Mouse (Mus musculus) myocyte (in vitro differentiated cells): Measurements from ENCODE around the gene Rfx1. TPM values are rescaled to one million over a fixed set of nuclear protein-coding genes. Genes with fewer than 3 reads are reported as not detected.

Source experiments
- H3K27me3 ChIP-seq: one replicate; pipeline ENCODE4 v1.6.1; 2011; ENCODE audit not compliant: control insufficient read depth, insufficient read depth, insufficient read length
- H3K36me3 ChIP-seq: one replicate; pipeline ENCODE4 v1.6.1; 2011; ENCODE audit not compliant: control insufficient read depth, insufficient read depth
- H3K4me2 ChIP-seq: one replicate; pipeline ENCODE4 v1.6.1; 2011; ENCODE audit warnings: low read depth, control low read depth
- H3K4me3 ChIP-seq: one replicate; pipeline ENCODE4 v1.5.1; 2011; ENCODE audit warnings: mild to moderate bottlenecking, control low read depth, moderate library complexity
- H3K79me2 ChIP-seq: one replicate; pipeline ENCODE4 v1.6.1; 2011; ENCODE audit not compliant: control insufficient read depth, insufficient read depth
- H3ac ChIP-seq: one replicate; pipeline ENCODE4 v1.6.1; 2011; ENCODE audit not compliant: control insufficient read depth, insufficient read length
- CEBPB ChIP-seq: IDR thresholded peaks from 2 replicates; pipeline ENCODE4 v1.6.1; 2011; ENCODE audit warnings: mild to moderate bottlenecking, moderate library complexity; ENCODE audit not compliant: poor library complexity, insufficient read depth, severe bottlenecking
- E2F4 ChIP-seq: IDR thresholded peaks from one replicate; pipeline ENCODE4 v1.6.1; 2011; ENCODE audit warnings: mild to moderate bottlenecking, control low read depth, moderate library complexity; ENCODE audit not compliant: insufficient read depth
- MAX ChIP-seq: IDR thresholded peaks from one replicate; pipeline ENCODE4 v1.6.1; 2011; ENCODE audit warnings: low read depth, mild to moderate bottlenecking, control low read depth
- MYOD1 ChIP-seq, 3 experiments: IDR thresholded peaks; one replicate each; pipeline ENCODE4 v1.6.1; 2011; ENCODE audit warnings: control low read depth in 2 of 3, low read depth in 2 of 3, mild to moderate bottlenecking in 2 of 3, moderate library complexity in 1 of 3; ENCODE audit not compliant: insufficient read length in 2 of 3, control insufficient read depth in 1 of 3
- MYOG ChIP-seq, 3 experiments: IDR thresholded peaks; one replicate each; pipeline ENCODE4 v1.6.1; 2011; ENCODE audit warnings: control low read depth in 2 of 3, low read depth in 2 of 3, mild to moderate bottlenecking in 2 of 3; ENCODE audit not compliant: insufficient read length in 2 of 3, control insufficient read depth in 1 of 3, insufficient read depth in 1 of 3
- POLR2A ChIP-seq: IDR thresholded peaks from one replicate; pipeline ENCODE4 v1.6.1; 2011; ENCODE audit warnings: low read depth, mild to moderate bottlenecking, control low read depth, moderate library complexity; ENCODE audit not compliant: insufficient read length
- POLR2AphosphoS2 ChIP-seq: IDR thresholded peaks from one replicate; pipeline ENCODE4 v1.6.1; 2011; ENCODE audit warnings: low read depth, control low read depth; ENCODE audit not compliant: insufficient read length
- REST ChIP-seq: IDR thresholded peaks from one replicate; pipeline ENCODE4 v1.6.1; 2011; ENCODE audit warnings: mild to moderate bottlenecking, control low read depth, moderate library complexity; ENCODE audit not compliant: insufficient read depth, insufficient read length
- SRF ChIP-seq: IDR thresholded peaks from one replicate; pipeline ENCODE4 v1.6.1; 2011; ENCODE audit warnings: low read depth; ENCODE audit not compliant: control insufficient read depth, insufficient read length
- TCF12 ChIP-seq: IDR thresholded peaks from one replicate; pipeline ENCODE4 v1.6.1; 2011; ENCODE audit warnings: mild to moderate bottlenecking, control low read depth; ENCODE audit not compliant: poor library complexity, insufficient read depth, severe bottlenecking
- TCF3 ChIP-seq: IDR thresholded peaks from one replicate; pipeline ENCODE4 v1.6.1; 2011; ENCODE audit warnings: low read depth, control low read depth; ENCODE audit not compliant: insufficient read length
- USF1 ChIP-seq: IDR thresholded peaks from one replicate; pipeline ENCODE4 v1.6.1; 2011; ENCODE audit warnings: low read depth, mild to moderate bottlenecking, control low read depth, moderate library complexity
- polyA plus RNA-seq: library from polyadenylated mRNA; unstranded; fragments of >200 nt; fragmentation: generic; extraction: Trizol; gene quantifications from one replicate; pipeline ENCODE4 v1.2.1, GENCODE M21; 2012; ENCODE audit warnings: missing spikeins

Rfx1 gene
- polyA plus RNA-seq, 1 experiment: 9.9 TPM

- Histone ChIP-seq H3K4me2 (no peak overlapping the region), H3K79me2 (peaks cover 29% of the 10 kb centered on the region), H3K36me3 (no peaks in the 10 kb centered on the region), H3K4me3 (no peak overlapping the region), H3K27me3 (no peaks in the 10 kb centered on the region), H3ac (no peak overlapping the region)
- TF ChIP-seq MAX: no peak
- TF ChIP-seq TCF3: no peak
Observed at GRCm38 (mm10) chr8:84069750-84070149, 3.1 kb downstream of the Rfx1 start.

GRCm38 (mm10) chr8:84070241-84070640 is 3.6 kb downstream of the Rfx1 start:
- Histone ChIP-seq H3K36me3 (no peaks in the 10 kb centered on the region), H3K27me3 (no peaks in the 10 kb centered on the region), H3K4me3 (no peak overlapping the region), H3K79me2 (peaks cover 29% of the 10 kb centered on the region), H3K4me2 (no peak overlapping the region), H3ac (no peak overlapping the region)
- TF ChIP-seq SRF (no peak), REST (no peak), USF1 (no peak), POLR2AphosphoS2 (no peak), POLR2A (no peak), TCF3 (no peak), MYOG (IDR thresholded peaks at IDR 0.05; ENCODE audit: control insufficient read depth in 1 of 3, insufficient read depth in 1 of 3, insufficient read length in 2 of 3, low read depth in 2 of 3) (no peak), MAX (no peak), E2F4 (no peak), MYOD1 (IDR thresholded peaks at IDR 0.05; ENCODE audit: control insufficient read depth in 1 of 3, insufficient read length in 2 of 3, low read depth in 2 of 3) (no peak), TCF12 (no peak), CEBPB (no peak)

GRCm38 (mm10) chr8:84070667-84071066 is 4.0 kb downstream of the Rfx1 start:
- H3K27me3 ChIP-seq: no peaks in the 10 kb centered on the region
- peaks cover 29% of the 10 kb centered on the region for H3K79me2 ChIP-seq
- TF ChIP-seq CEBPB (no peak), E2F4 (no peak), POLR2A (no peak), MYOD1 (IDR thresholded peaks at IDR 0.05; ENCODE audit: control insufficient read depth in 1 of 3, insufficient read length in 2 of 3, low read depth in 2 of 3) (peak in 2 of 3 experiments; percentile 66 to 78), MYOG (IDR thresholded peaks at IDR 0.05; ENCODE audit: control insufficient read depth in 1 of 3, insufficient read depth in 1 of 3, insufficient read length in 2 of 3, low read depth in 2 of 3) (peak in 1 of 3 experiments; percentile 64), TCF3 (no peak), POLR2AphosphoS2 (no peak), MAX (no peak), TCF12 (no peak), SRF (no peak)
- H3ac ChIP-seq: no peak overlapping the region
- H3K4me2 ChIP-seq: no peak overlapping the region
- no peak overlapping the region for H3K4me3 ChIP-seq
- H3K36me3 ChIP-seq: no peaks in the 10 kb centered on the region

GRCm38 (mm10) chr8:84071921-84072320 is 5.3 kb downstream of the Rfx1 start:
- Histone ChIP-seq H3K36me3 (no peaks in the 10 kb centered on the region), H3K4me2 (no peak overlapping the region), H3ac (no peak overlapping the region), H3K4me3 (no peak overlapping the region), H3K27me3 (no peaks in the 10 kb centered on the region), H3K79me2 (peaks cover 29% of the 10 kb centered on the region)
- TF ChIP-seq TCF12 (no peak), MYOG (IDR thresholded peaks at IDR 0.05; ENCODE audit: control insufficient read depth in 1 of 3, insufficient read depth in 1 of 3, insufficient read length in 2 of 3, low read depth in 2 of 3) (no peak), POLR2A (no peak), MYOD1 (IDR thresholded peaks at IDR 0.05; ENCODE audit: control insufficient read depth in 1 of 3, insufficient read length in 2 of 3, low read depth in 2 of 3) (no peak), CEBPB (no peak), TCF3 (no peak), POLR2AphosphoS2 (no peak), USF1 (no peak), E2F4 (no peak), SRF (no peak), MAX (no peak), REST (no peak)

- peaks cover 29% of the 10 kb centered on the region for H3K79me2 ChIP-seq
- H3K36me3 ChIP-seq: no peaks in the 10 kb centered on the region
- no peak overlapping the region for H3K4me2 ChIP-seq
- H3K4me3 ChIP-seq: no peak overlapping the region
- H3K27me3 ChIP-seq: no peaks in the 10 kb centered on the region
- H3ac ChIP-seq: no peak overlapping the region
- TF ChIP-seq SRF (no peak), USF1 (no peak), CEBPB (no peak), MYOG (IDR thresholded peaks at IDR 0.05; ENCODE audit: control insufficient read depth in 1 of 3, insufficient read depth in 1 of 3, insufficient read length in 2 of 3, low read depth in 2 of 3) (no peak), MYOD1 (IDR thresholded peaks at IDR 0.05; ENCODE audit: control insufficient read depth in 1 of 3, insufficient read length in 2 of 3, low read depth in 2 of 3) (no peak), TCF12 (no peak), POLR2AphosphoS2 (no peak), TCF3 (no peak), REST (no peak), E2F4 (no peak), POLR2A (no peak), MAX (no peak)
Observed at GRCm38 (mm10) chr8:84072321-84072720, 5.7 kb downstream of the Rfx1 start.
